Mouse (Mus musculus) heart, adult 11 months (tissue): Measurements from ENCODE around the gene Xxylt1.

Experiments used
- DNase-seq: peaks from one replicate; pipeline ENCODE4 v3.0.0; 2022

The Xxylt1 gene

DNA sequence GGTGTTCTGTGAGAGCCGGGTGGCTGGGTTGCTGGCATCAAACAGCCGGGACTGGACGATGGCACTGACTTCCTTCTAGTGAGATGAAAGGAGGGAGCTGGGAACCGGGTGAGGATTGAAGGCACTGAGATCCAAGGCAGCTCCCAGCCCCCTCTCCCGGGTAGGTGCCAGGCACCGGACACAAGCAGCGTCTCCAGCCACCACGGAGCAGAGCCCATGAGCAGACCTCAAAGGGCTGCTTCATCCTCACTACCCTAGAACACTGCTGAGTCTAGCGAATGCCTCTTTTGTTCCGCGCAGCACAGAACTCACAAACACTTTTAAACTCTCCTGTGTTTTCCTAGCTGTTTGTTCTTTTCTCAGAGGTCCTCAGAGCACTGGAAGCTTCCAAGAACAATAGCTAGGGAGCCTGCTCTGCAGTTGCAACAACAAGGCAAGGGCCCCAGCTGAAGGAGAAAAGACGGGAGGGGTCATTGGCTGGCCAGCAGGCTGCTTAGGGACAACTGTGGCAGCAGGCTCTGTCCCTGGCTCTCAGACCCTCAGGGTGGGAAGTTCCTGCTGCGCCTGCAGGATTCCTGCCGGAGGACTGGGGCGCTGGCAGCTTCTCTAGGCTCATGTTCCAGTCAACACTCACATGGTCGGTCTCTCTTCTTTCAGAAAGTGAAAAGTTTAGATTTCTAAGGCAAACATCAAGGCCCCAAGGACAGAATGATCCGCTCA lies 96.2 kb downstream of the Xxylt1 start:
- DNase-seq = peak; percentile 97

GRCm38 (mm10) chr16:30984101-30984500 lies 97.1 kb downstream of the Xxylt1 start:
- peak; percentile 93 for DNase-seq

DNA sequence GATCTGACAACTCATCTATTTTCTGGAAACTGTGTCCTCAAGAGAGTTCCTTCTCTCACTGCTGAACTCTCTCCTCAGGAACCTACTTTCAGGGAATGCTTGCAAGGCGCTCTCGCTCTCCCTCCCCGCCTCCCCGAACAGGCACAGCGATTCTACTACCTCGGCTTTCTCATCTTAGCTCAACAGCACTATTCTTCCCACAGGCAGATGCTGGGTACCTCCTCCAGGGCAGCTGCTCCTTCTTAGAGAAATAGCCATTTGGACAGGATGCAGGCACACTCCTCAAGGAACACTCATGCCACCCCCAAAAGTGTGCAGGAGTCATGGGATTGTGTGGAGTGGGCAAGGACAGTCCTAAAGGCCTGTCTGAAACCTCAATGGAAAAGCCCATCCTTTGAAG lies 97.5 kb downstream of the Xxylt1 start:
- no peak for DNase-seq

DNA sequence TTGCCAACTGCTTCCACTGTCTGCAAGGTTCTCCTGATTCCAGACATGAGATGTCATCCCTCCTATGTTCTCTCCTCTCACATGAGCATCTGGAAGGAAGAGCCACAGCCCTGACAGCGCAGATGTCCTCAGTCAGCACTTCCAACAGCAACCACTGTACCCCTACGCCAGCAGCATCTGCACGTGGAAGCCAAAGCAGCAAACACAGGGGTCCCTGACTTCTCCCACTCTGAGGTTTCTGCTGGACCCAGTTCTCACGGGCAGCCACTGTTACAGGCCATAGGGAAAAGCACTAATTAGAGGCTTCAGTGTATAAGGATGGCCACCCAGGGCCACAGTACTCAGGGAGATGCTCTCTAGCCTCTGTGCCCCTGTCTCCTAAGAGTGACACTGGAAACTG lies 98.0 kb downstream of the Xxylt1 start:
- peak; percentile 94 for DNase-seq

- DNase-seq = peak; percentile 99
Measured at GRCm38 (mm10) chr16:30981345-30981744, 99.9 kb downstream of the Xxylt1 start.

GRCm38 (mm10) chr16:30979905-30980304 lies 101.3 kb downstream of the Xxylt1 start:
- no peak for DNase-seq

- DNase-seq = peak; percentile 91
Measured at GRCm38 (mm10) chr16:30977728-30978127, 103.5 kb downstream of the Xxylt1 start.

- peak; percentile 99 for DNase-seq
Measured at GRCm38 (mm10) chr16:30977186-30977585, 104.0 kb downstream of the Xxylt1 start.

GRCm38 (mm10) chr16:30974549-30974948 lies 106.7 kb downstream of the Xxylt1 start:
- DNase-seq = peak; percentile 94

DNA sequence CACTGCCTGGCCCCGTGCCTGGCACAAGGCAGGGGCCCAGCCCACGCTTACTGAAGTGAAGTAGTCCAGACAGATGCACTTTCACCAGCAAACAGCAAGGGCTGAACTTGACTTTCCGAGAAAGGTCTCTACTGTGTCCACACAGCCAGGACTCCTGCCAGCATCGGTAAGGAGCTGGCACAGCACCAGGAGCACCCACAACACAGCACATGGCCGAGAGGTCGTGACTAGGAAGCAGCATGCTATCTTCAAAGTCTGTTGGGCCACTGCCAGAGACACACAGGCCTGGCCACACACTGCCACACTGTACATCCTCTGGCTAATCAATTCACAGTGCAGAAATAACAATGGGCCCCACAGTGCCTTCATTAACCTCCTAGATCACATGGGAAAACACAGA lies 107.8 kb downstream of the Xxylt1 start:
- DNase-seq = peak; percentile 97

DNA sequence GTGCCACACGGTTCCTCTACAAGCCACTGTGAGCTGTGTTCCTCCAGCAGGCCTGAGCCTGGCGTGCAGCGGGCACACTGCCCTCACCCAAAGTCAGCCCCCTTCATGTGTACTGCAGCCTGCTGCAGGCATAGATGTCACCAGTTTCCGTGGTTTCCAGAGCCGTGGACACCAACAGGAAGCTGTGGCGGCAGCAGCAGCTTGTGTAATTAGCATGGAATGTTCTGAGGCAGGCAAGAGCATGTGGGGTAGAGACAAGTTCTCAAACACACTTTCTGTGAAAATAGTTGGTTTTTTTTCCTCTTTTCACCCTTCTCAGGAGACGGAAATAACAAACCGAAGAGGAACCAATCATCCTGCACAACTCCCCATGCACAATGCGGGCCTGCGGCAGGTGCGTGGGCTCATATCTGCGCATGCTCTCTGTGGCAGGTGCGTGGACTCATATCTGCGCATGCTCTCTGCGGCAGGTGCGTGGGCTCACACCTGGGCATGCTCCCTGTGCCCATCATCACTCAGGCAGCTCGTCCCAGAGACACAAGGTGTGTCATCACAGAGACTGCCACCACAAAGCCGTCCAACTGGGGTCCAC lies 109.2 kb downstream of the Xxylt1 start:
- peak; percentile 98 for DNase-seq

DNA sequence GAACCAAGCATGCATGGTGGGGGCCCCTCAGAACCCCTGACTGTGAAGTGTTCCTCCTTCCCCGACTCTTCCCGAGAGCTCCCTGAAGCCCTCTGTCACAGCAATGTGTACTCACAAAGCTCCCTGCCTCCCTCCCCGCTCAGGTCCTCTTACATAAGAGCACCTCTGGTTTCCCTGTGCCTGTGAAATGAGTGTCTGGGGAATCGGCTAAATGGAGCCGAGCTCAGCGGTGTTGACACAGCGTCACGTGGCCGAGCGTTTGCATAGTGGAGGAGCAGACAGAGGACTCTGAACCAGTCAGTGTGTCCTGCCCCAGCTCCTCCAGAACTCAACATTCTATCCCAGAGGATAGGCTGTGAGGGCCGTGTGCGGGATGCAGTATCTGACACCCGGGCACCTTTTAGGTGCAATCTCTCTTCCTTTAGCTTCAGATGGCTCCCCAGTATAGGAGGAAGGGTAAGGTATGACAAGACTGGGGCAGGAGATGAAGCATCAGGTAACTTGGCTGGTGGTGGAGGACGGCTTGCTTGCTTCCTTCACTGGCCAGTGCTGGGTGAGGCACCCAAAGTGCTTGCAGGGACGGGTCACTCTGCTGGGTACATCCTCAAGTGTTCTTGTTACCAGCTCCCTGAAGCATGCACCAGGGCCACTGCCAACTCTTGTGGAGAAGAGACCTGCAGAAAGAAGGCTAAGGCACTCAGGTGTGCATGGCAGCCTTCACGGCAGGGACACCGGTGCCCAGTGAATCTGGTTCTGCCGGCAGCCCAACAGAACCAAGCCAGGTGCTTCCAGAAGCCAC lies 111.8 kb downstream of the Xxylt1 start:
- peak; percentile 97 for DNase-seq

DNA sequence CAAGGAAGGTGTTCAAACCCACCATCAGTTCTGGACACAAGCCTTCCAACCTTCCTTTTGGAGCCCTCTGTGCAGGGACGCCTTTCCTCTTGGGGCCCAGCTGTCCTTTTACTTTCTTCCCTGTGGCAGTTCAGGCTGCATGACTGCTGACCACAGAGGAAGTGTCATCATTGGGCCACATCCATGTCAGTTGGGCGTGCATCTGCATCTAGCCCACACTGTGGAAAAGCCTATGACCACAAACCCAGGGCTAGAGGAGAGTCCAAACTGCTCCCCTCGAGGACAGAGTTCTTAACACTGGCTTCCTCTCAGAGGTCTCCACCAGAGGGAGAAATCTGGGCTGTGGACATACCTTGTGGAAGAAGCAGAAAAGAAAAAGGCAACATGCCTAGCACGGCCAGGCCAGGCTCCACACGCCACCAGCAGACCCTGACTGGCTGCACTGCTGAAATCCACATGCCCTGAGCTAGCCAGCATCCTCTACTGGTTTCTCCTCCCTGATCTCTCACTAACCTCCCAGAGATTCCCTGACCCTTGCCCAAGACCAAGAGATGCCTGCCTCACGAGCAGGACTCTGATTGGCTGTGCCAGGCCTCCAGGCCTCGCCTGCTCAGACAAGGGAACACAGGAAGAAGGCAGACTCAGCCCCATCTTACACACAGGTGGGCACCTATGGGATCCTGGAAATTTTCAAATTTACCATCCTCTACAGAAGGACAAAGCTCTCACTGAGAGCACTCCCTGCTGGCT lies 112.7 kb downstream of the Xxylt1 start:
- peak; percentile 97 for DNase-seq

DNA sequence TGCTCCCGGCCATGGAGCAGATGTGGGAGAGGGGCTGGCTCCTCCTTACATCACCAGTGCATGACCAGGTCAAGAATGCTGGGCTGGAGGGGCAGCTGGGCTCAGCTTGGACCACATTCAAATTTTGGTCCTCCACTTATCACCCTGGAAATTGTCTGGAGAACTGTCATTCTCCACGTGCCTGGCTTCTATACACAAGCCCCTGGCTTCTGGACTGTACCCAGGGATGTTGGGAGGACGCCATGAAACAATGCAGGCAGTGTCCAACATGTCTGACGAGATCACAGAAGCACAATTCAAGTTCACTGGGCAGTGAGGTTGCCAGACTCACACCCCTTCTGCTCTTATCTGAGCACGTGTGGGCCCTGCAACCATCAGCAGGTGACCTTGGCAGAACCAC lies 114.5 kb downstream of the Xxylt1 start:
- peak; percentile 97 for DNase-seq

GRCm38 (mm10) chr16:30964891-30965290 lies 116.3 kb downstream of the Xxylt1 start:
- peak; percentile 92 for DNase-seq

DNA sequence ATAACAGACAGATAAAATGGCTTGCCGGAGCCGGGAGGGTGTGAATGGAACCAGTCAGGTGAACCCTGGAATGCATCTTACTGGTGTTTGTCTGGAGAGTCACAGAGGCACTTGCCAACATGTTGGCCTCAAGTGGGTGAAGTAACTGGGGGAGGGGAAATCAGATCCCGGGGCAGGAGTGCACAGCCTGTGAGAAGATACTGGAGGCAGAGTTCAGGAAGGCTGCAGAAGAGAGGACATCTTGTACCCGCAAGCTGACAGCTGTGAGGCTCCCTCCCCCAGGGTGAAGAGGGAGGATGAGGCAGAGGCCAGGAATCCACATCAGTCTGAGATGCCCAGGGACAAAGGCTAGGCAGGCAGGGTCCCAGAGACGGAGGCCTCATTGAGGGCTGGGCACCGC lies 116.8 kb downstream of the Xxylt1 start:
- no peak for DNase-seq

DNA sequence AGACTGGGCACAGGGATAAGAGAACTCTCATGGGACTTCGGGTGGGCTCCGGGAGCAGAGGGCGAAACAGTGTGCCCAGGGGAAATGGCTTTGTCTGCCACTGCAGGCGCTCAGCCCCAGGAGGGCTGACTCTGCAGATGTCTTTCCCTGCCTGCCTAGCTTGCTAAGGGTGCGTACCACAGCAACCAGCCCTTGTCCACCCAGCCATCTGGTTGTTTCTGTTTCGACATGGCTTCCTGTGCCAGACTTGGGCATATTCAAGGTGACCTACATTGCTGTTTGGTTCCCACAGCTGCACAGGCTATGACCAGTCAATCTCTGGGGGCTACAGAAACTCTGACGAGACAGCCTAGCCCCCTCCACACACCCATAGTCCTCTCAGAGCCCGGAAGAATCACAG lies 118.7 kb downstream of the Xxylt1 start:
- peak; percentile 94 for DNase-seq

DNA sequence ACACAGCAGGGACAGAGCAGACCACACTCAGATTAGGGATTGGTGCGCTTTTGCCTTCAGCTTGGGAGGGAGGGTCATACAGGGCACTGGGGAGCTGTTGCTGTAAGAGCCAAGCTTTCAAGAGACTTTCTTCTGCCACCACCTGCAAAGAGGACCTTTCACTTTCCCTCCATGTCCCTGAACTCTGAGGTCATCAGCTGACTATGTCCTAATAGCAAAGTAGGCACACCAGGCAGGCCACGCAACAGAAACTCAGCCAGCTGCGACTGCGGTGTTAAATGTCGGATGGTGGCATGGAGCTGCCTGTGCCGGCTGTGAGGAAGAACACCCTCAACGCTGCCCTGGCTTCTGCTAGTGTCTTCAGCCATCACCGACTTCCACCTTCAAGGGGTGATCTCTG lies 120.1 kb downstream of the Xxylt1 start:
- DNase-seq = no peak

DNA sequence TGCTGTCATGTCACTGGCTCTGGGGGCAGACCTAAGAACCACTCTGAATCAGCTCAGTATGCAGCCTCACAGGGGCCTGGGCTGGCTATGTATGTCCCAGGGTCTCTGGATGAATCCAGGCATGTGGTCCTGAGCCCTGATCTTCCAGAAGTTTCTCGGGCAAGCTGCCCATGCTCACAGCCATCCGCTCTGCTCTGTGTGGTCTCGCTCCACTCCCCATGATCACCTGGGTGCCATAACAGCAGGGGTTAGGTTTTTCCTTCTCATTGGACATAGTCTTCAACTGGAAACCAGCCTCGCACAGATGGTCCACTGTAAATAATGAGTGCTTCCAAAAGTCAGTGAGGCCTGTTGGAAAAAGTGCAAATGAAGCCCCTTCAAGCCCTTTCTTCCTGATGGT lies 121.0 kb downstream of the Xxylt1 start:
- DNase-seq = no peak

GRCm38 (mm10) chr16:30959692-30960091 lies 121.5 kb downstream of the Xxylt1 start:
- no peak for DNase-seq

DNA sequence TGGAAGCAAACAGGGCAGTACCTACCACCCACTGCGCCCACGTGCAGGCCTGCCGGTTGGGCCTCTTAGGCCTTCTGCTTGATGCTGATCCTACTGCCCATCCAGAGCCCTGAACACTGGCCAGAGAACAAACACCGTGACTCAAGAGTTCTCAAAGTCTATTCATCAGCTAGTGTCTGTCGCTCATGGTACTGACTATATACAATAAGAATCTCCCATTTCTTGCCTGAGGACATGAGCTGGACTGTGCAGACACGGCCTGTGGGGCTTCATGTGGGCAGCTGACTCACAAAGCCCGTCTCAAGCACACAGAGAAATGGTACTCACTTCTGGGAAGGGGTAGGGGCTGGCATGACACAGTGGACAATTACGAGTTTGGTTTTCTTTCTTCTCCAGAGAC lies 125.1 kb downstream of the Xxylt1 start:
- no peak for DNase-seq

GRCm38 (mm10) chr16:30948636-30949035 lies 132.6 kb downstream of the Xxylt1 start:
- DNase-seq = no peak

DNA sequence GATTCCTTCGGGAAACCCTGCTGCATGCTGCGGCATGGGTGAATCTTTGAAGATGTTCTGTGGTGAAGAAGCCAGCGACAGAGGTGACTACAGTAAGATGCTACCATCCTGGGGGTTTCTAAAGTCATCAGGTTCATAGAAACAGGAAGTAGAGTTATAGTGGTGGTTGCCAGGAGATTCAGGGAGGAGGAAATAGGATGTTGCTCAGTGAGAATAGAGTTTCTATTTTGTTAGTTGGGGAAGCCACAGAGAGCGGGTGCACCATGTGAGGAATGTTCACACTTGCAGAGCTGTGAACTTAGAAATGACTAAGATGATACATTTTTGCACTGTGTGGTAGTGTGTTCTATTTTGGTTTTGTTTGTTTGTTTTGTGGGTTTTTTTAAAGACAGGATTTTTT lies 133.0 kb downstream of the Xxylt1 start:
- no peak for DNase-seq
